Mouse (Mus musculus): Measurements from ENCODE around the gene Tmem211.

GRCm38 (mm10) chr5:113212156-113212835 is 14.4 kb upstream of the Tmem211 start:
- TF ChIP-seq EP300 (IDR thresholded peaks at IDR 0.05; ENCODE audit: low read depth) (no peak), CTCF (IDR thresholded peaks at IDR 0.05; ENCODE audit: low read depth) (no peak)
